14 mouse cellular contexts compared by ENCODE assay signal in genomic region chr17:27718250-27718649, GRCm38 (mm10). TPM values are rescaled to one million over a fixed set of nuclear protein-coding genes. Genes with fewer than 3 reads are reported as not detected.
DNase-seq lines count a peak whose midpoint lies in the region; ATAC-seq and TF ChIP-seq lines count a peak whose summit lies in the region.
"Had no signal": no experiment of that assay in that cellular context is flagged by ENCODE, and none has a peak within 500 bp of the region (broad histone marks: within the 10 kb centered on the region; RNA-seq: fewer than 3 reads in every experiment).

No protein-coding gene starts in this region.

- H3K9ac ChIP-seq in kidney, postnatal 0 days (ENCODE audit: low read depth, low read length), result no peak overlapping the region
- no peak overlapping the region for H3K9ac ChIP-seq in kidney, embryonic 15.5 days
- no peak overlapping the region for H3K9ac ChIP-seq in neural tube, embryonic 14.5 days (replicated peaks; ENCODE audit: low read depth, low read length)
- peak overlapping the region; percentile 15; the same call in 1 of the 2 replicates for H3K9ac ChIP-seq in midbrain, embryonic 16.5 days (ENCODE audit: low read depth, low read length)
- H3K9ac ChIP-seq: embryonic facial prominence, embryonic 12.5 days; lung, embryonic 15.5 days; stomach, embryonic 15.5 days had no signal

- DNase-seq in kidney, postnatal 0 days (ENCODE audit: low spot score), result peak; percentile 35
- no peak for DNase-seq in neural tube, embryonic 10.5 days (ENCODE audit: extremely low spot score, low spot score)
- DNase-seq in embryo, embryonic 11 days, result peak; percentile 56
- no peak for DNase-seq in heart, postnatal 25 days (ENCODE audit: low spot score)
- no peak for DNase-seq in spleen, postnatal 4 days (ENCODE audit: low spot score in 2 of 2)
- DNase-seq: layer of hippocampus, postnatal 36 days had no signal

- 55% methylated on average over 5 of the region's 5 CpGs for WGBS in kidney, postnatal 0 days
- 59% methylated on average over 5 of the region's 5 CpGs for WGBS in kidney, embryonic 15.5 days
- WGBS in neural tube, embryonic 14.5 days, result 46% methylated on average over 5 of the region's 5 CpGs
- WGBS in midbrain, embryonic 16.5 days, result 54% methylated on average over 5 of the region's 5 CpGs

- H3K4me3 ChIP-seq in kidney, postnatal 0 days (replicated peaks; ENCODE audit: low read depth, low read length), result no peak overlapping the region
- no peak overlapping the region for H3K4me3 ChIP-seq in kidney, embryonic 15.5 days (replicated peaks)
- H3K4me3 ChIP-seq in neural tube, embryonic 14.5 days (ENCODE audit: low read depth, low read length), result no peak overlapping the region
- H3K4me3 ChIP-seq in midbrain, embryonic 16.5 days (ENCODE audit: low read depth, low read length), result no peak overlapping the region
- H3K4me3 ChIP-seq: embryonic facial prominence, embryonic 12.5 days; lung, embryonic 15.5 days; stomach, embryonic 15.5 days had no signal

- H3K27ac ChIP-seq in kidney, postnatal 0 days, result no peak overlapping the region
- no peak overlapping the region for H3K27ac ChIP-seq in kidney, embryonic 15.5 days
- H3K27ac ChIP-seq in neural tube, embryonic 14.5 days (ENCODE audit: low read depth, low read length), result no peak overlapping the region
- H3K27ac ChIP-seq in midbrain, embryonic 16.5 days (ENCODE audit: low read length), result no peak overlapping the region
- H3K27ac ChIP-seq: embryonic facial prominence, embryonic 12.5 days; lung, embryonic 15.5 days; stomach, embryonic 15.5 days had no signal

- no peak overlapping the region for H3K4me2 ChIP-seq in kidney, postnatal 0 days (ENCODE audit: low read length)
- no peak overlapping the region for H3K4me2 ChIP-seq in kidney, embryonic 15.5 days
- no peak overlapping the region for H3K4me2 ChIP-seq in neural tube, embryonic 14.5 days (ENCODE audit: low read depth, low read length)
- no peak overlapping the region for H3K4me2 ChIP-seq in midbrain, embryonic 16.5 days (ENCODE audit: low read length)
- H3K4me2 ChIP-seq: embryonic facial prominence, embryonic 12.5 days; lung, embryonic 15.5 days; stomach, embryonic 15.5 days had no signal

- no peaks in the 10 kb centered on the region; the same call in 1 of the 2 replicates for H3K4me1 ChIP-seq in kidney, postnatal 0 days (replicated peaks; ENCODE audit: insufficient read depth, low read length)
- peaks cover 12% of the 10 kb centered on the region for H3K4me1 ChIP-seq in kidney, embryonic 15.5 days
- no peaks in the 10 kb centered on the region for H3K4me1 ChIP-seq in neural tube, embryonic 14.5 days (ENCODE audit: control insufficient read depth, insufficient read depth, low read length)
- peaks cover 10% of the 10 kb centered on the region for H3K4me1 ChIP-seq in midbrain, embryonic 16.5 days (ENCODE audit: control insufficient read depth, insufficient read depth, low read length)
- H3K4me1 ChIP-seq: lung, embryonic 15.5 days had no signal

- H3K36me3 ChIP-seq in kidney, postnatal 0 days (ENCODE audit: insufficient read depth, low read length), result no peaks in the 10 kb centered on the region
- no peaks in the 10 kb centered on the region for H3K36me3 ChIP-seq in kidney, embryonic 15.5 days
- no peaks in the 10 kb centered on the region for H3K36me3 ChIP-seq in neural tube, embryonic 14.5 days (ENCODE audit: control insufficient read depth, insufficient read depth, low read length)
- H3K36me3 ChIP-seq in midbrain, embryonic 16.5 days (ENCODE audit: control insufficient read depth, insufficient read depth, low read length), result no peaks in the 10 kb centered on the region
- H3K36me3 ChIP-seq: embryonic facial prominence, embryonic 12.5 days; lung, embryonic 15.5 days; stomach, embryonic 15.5 days had no signal

- intact Hi-C loops in heart, postnatal 25 days (cut with DNase I), result no loop called here

- peak; percentile 53; the same call in 1 of the 2 replicates for TF ChIP-seq CTCF in kidney, postnatal 0 days (IDR thresholded peaks at IDR 0.05; ENCODE audit: low read depth)

- ATAC-seq in kidney, postnatal 0 days (replicated peaks; ENCODE audit: low FRiP score, low read depth), result 0 out of 2 replicates have a peak, but pooled peaks have one; percentile 18
- no peak for ATAC-seq in kidney, embryonic 15.5 days (replicated peaks; ENCODE audit: low FRiP score)
- ATAC-seq in neural tube, embryonic 14.5 days (ENCODE audit: low read depth), result 0 out of 2 replicates have a peak, but pooled peaks have one; percentile 38
- ATAC-seq in midbrain, embryonic 16.5 days, result no peak

- H3K9me3 ChIP-seq in kidney, postnatal 0 days (replicated peaks; ENCODE audit: low read length), result no peaks in the 10 kb centered on the region
- H3K9me3 ChIP-seq in kidney, embryonic 15.5 days (replicated peaks), result no peaks in the 10 kb centered on the region
- no peaks in the 10 kb centered on the region for H3K9me3 ChIP-seq in neural tube, embryonic 14.5 days (ENCODE audit: control insufficient read depth, low read length)
- no peaks in the 10 kb centered on the region for H3K9me3 ChIP-seq in midbrain, embryonic 16.5 days (replicated peaks; ENCODE audit: control insufficient read depth, low read length, poor library complexity, severe bottlenecking)
- H3K9me3 ChIP-seq: embryonic facial prominence, embryonic 12.5 days; lung, embryonic 15.5 days; stomach, embryonic 15.5 days had no signal

- H3K27me3 ChIP-seq in kidney, postnatal 0 days (ENCODE audit: insufficient read depth, low read length), result no peaks in the 10 kb centered on the region
- peaks cover 5% of the 10 kb centered on the region; the same call in 1 of the 2 replicates for H3K27me3 ChIP-seq in kidney, embryonic 15.5 days
- H3K27me3 ChIP-seq in neural tube, embryonic 14.5 days (ENCODE audit: control insufficient read depth, insufficient read depth, low read length), result no peaks in the 10 kb centered on the region
- H3K27me3 ChIP-seq in midbrain, embryonic 16.5 days (ENCODE audit: control insufficient read depth, insufficient read depth, low read depth, low read length), result no peaks in the 10 kb centered on the region; the same call in 1 of the 2 replicates
- H3K27me3 ChIP-seq: stomach, embryonic 15.5 days had no signal

RNA-seq across cellular contexts. Expression of gene Spdef, which starts 10.5 kb away (rescaled TPM):
- 0.26 and 0.30 TPM in 2 replicates for polyA plus RNA-seq in kidney, postnatal 0 days (2015; fragmentation: Nextera tagmentation; extraction: Ambion mirVana)
- 0.16 and 1.4 TPM in 2 replicates for polyA plus RNA-seq in kidney, embryonic 15.5 days (2015; fragmentation: Nextera tagmentation; extraction: Ambion mirVana)
- 0.59 and 1.3 TPM in 2 replicates for polyA plus RNA-seq in neural tube, embryonic 14.5 days (2014; fragmentation: Nextera tagmentation; extraction: Ambion mirVana)
- 1.5 and 2.6 TPM in 2 replicates for polyA plus RNA-seq in midbrain, embryonic 16.5 days (2015; fragmentation: Nextera tagmentation; extraction: Ambion mirVana)
- total RNA-seq in heart, postnatal 25 days (2021), result not detected
- total RNA-seq: granulocyte monocyte progenitor cell, adult 5-6 weeks; neutrophil, adult 5-6 weeks had no signal

Comparison
In these comparisons a context has a peak if more than half of its experiments do, and no peak if none do; other contexts are left out.
1. ATAC-seq: peak in kidney, postnatal 0 days (single experiment) and neural tube, embryonic 14.5 days (single experiment); none in kidney, embryonic 15.5 days (single experiment) and midbrain, embryonic 16.5 days (single experiment).
2. DNase-seq: peak in kidney, postnatal 0 days (single experiment) and embryo, embryonic 11 days (single experiment); none in neural tube, embryonic 10.5 days (single experiment), heart, postnatal 25 days (single experiment) and spleen, postnatal 4 days (0 of 2).